Mouse (Mus musculus) heart, embryonic 14.5 days (tissue): Measurements from ENCODE around the gene Gxylt2. TPM values are rescaled to one million over a fixed set of nuclear protein-coding genes. Genes with fewer than 3 reads are reported as not detected.

Source experiments
- ATAC-seq: fragments of 200-750 bp; cut with Nextera tagmentation; 2 replicates; pipeline ENCODE4 v1.8.0; 2017; ENCODE audit warnings: low read depth, moderate TSS enrichment; ENCODE audit not compliant: insufficient number of reproducible peaks, insufficient read depth, low FRiP score
- H3K27ac ChIP-seq, 2 experiments: fragments of 200-500 bp in 1 of 2; fragments of 300-500 bp in 1 of 2; sonication (generic) in 1 of 2; replicated peaks in 1 of 2; 2 replicates each; pipeline ENCODE4 v1.5.1; 2012 to 2014; ENCODE audit warnings: low read depth in 2 of 2, low read length in 2 of 2, control low read depth in 1 of 2, mild to moderate bottlenecking in 1 of 2, mixed read lengths in 1 of 2; ENCODE audit not compliant: control insufficient read depth in 1 of 2, insufficient read depth in 1 of 2
- H3K27me3 ChIP-seq: fragments of 300-500 bp; sonication (generic); 2 replicates; pipeline ENCODE4 v1.6.1; 2014; ENCODE audit warnings: mild to moderate bottlenecking, low read length, control low read depth; ENCODE audit not compliant: control insufficient read depth, insufficient read depth
- H3K36me3 ChIP-seq: fragments of 300-500 bp; sonication (generic); 2 replicates; pipeline ENCODE4 v1.6.1; 2014; ENCODE audit warnings: mild to moderate bottlenecking, control low read depth, low read length, mixed read lengths; ENCODE audit not compliant: control insufficient read depth, insufficient read depth
- H3K4me1 ChIP-seq, 2 experiments: fragments of 200-500 bp in 1 of 2; fragments of 300-500 bp in 1 of 2; sonication (generic) in 1 of 2; 2 replicates each; pipeline ENCODE4 v1.6.1; 2012 to 2014; ENCODE audit warnings: low read length in 2 of 2, control low read depth in 1 of 2, mixed read lengths in 1 of 2; ENCODE audit not compliant: control insufficient read depth in 2 of 2, insufficient read depth in 2 of 2
- H3K4me2 ChIP-seq: fragments of 300-500 bp; sonication (generic); 2 replicates; pipeline ENCODE4 v1.6.1; 2014; ENCODE audit warnings: mild to moderate bottlenecking, low read length
- H3K4me3 ChIP-seq, 2 experiments: fragments of 200-500 bp in 1 of 2; fragments of 300-500 bp in 1 of 2; sonication (generic) in 1 of 2; 2 replicates each; pipeline ENCODE4 v1.5.1; 2012 to 2014; ENCODE audit warnings: low read length in 2 of 2, mild to moderate bottlenecking in 2 of 2, control low read depth in 1 of 2, low read depth in 1 of 2, moderate library complexity in 1 of 2; ENCODE audit not compliant: control insufficient read depth in 1 of 2, insufficient read depth in 1 of 2
- H3K9ac ChIP-seq: fragments of 300-500 bp; sonication (generic); 2 replicates; pipeline ENCODE4 v1.6.1; 2014; ENCODE audit warnings: mild to moderate bottlenecking, low read length
- H3K9me3 ChIP-seq: fragments of 300-500 bp; sonication (generic); 2 replicates; pipeline ENCODE4 v1.6.1; 2016; ENCODE audit warnings: low read length, control low read depth; ENCODE audit not compliant: control insufficient read depth
- WGBS: fragments of 180-500 bp; shearing (Covaris S2); extraction: QIAGEN DNeasy Blood & Tissue Kit; methylation state at CpG from one replicate; pipeline ENCODE4 v1.1.7; 2014; 5-methylcytosine and 5-hydroxymethylcytosine counted together
- polyA plus RNA-seq: library from polyadenylated mRNA; unstranded; fragments of >200 nt; fragmentation: Nextera tagmentation; extraction: Ambion mirVana; gene quantifications from 2 replicates; pipeline ENCODE4 v1.2.1, GENCODE M21; 2014

Gene Gxylt2
- polyA plus RNA-seq, 1 experiment from 2014 or later = 4.2 TPM

- H3K27ac ChIP-seq = no peak overlapping the region
- ATAC-seq = no peak
- WGBS = 51% methylated on average over 3 of the region's 3 CpGs
Measured at GRCm38 (mm10) chr6:100811731-100812130, 107.2 kb downstream of the Gxylt2 start.

GRCm38 (mm10) chr6:100821367-100821766 is 116.8 kb downstream of the Gxylt2 start:
- Histone ChIP-seq H3K27me3 (no peaks in the 10 kb centered on the region), H3K36me3 (no peaks in the 10 kb centered on the region), H3K9ac (no peak overlapping the region), H3K27ac (no peak overlapping the region), H3K4me2 (no peak overlapping the region), H3K4me1 (peaks cover 0 to 3% of the 10 kb centered on the region in 2 experiments; a peak in 3 of 4 replicates), H3K4me3 (no peak overlapping the region), H3K9me3 (no peaks in the 10 kb centered on the region)
- ATAC-seq = no peak
- 71% methylated on average over 2 of the region's 2 CpGs for WGBS

More at GRCm38 (mm10) chr6:100811731-100812130, 107.2 kb downstream of the Gxylt2 start:
- Histone ChIP-seq H3K4me1 (no peaks in the 10 kb centered on the region), H3K4me2 (no peak overlapping the region), H3K36me3 (no peaks in the 10 kb centered on the region), H3K9ac (no peak overlapping the region), H3K9me3 (no peaks in the 10 kb centered on the region), H3K27me3 (no peaks in the 10 kb centered on the region), H3K4me3 (no peak overlapping the region)

- H3K9me3 ChIP-seq = no peaks in the 10 kb centered on the region
- 84% methylated on average over 1 of the region's 1 CpGs for whole genome bisulfite sequencing
- ATAC-seq = no peak
Measured at GRCm38 (mm10) chr6:100823356-100823755, 118.8 kb downstream of the Gxylt2 start.

GRCm38 (mm10) chr6:100824381-100824965 is 119.9 kb downstream of the Gxylt2 start:
- Histone ChIP-seq H3K36me3 (no peaks in the 10 kb centered on the region), H3K4me2 (no peak overlapping the region), H3K4me1 (peaks cover 0 to 3% of the 10 kb centered on the region in 2 experiments; a peak in 3 of 4 replicates), H3K27me3 (no peaks in the 10 kb centered on the region), H3K27ac (no peak overlapping the region), H3K9ac (no peak overlapping the region), H3K4me3 (no peak overlapping the region), H3K9me3 (no peaks in the 10 kb centered on the region)
- WGBS = 31% methylated on average over 7 of the region's 7 CpGs
- ATAC-seq = no peak

More at GRCm38 (mm10) chr6:100823356-100823755, 118.8 kb downstream of the Gxylt2 start:
- no peak overlapping the region for H3K4me2 ChIP-seq
- peaks cover 0 to 3% of the 10 kb centered on the region in 2 experiments; a peak in 3 of 4 replicates for H3K4me1 ChIP-seq
- H3K36me3 ChIP-seq = no peaks in the 10 kb centered on the region
- H3K27me3 ChIP-seq = no peaks in the 10 kb centered on the region
- no peak overlapping the region for H3K9ac ChIP-seq
- no peak overlapping the region for H3K4me3 ChIP-seq
- H3K27ac ChIP-seq = no peak overlapping the region

- ATAC-seq = no peak
- WGBS = 83% methylated on average over 6 of the region's 6 CpGs
- Histone ChIP-seq H3K4me3 (no peak overlapping the region), H3K36me3 (no peaks in the 10 kb centered on the region), H3K27ac (no peak overlapping the region), H3K4me2 (no peak overlapping the region), H3K9ac (no peak overlapping the region), H3K9me3 (no peaks in the 10 kb centered on the region), H3K4me1 (peaks cover 0 to 3% of the 10 kb centered on the region in 2 experiments; a peak in 3 of 4 replicates), H3K27me3 (no peaks in the 10 kb centered on the region)
Measured at GRCm38 (mm10) chr6:100826046-100826445, 121.5 kb downstream of the Gxylt2 start.

- H3K27ac ChIP-seq = no peak overlapping the region
- H3K27me3 ChIP-seq = no peaks in the 10 kb centered on the region
- no peaks in the 10 kb centered on the region for H3K9me3 ChIP-seq
- no peak overlapping the region for H3K9ac ChIP-seq
- no peaks in the 10 kb centered on the region for H3K36me3 ChIP-seq
- H3K4me3 ChIP-seq = no peak overlapping the region
- no peak for ATAC-seq
- 87% methylated on average over 6 of the region's 7 CpGs for WGBS
- H3K4me1 ChIP-seq = peaks cover 0 to 3% of the 10 kb centered on the region in 2 experiments; a peak in 3 of 4 replicates
- H3K4me2 ChIP-seq = no peak overlapping the region
Measured at GRCm38 (mm10) chr6:100828565-100828964, 124.0 kb downstream of the Gxylt2 start.

- Histone ChIP-seq H3K4me2 (no peak overlapping the region), H3K27ac (no peak overlapping the region), H3K4me1 (peaks cover 0 to 4% of the 10 kb centered on the region in 2 experiments; a peak in 1 of 4 replicates), H3K4me3 (no peak overlapping the region), H3K9me3 (no peaks in the 10 kb centered on the region), H3K9ac (no peak overlapping the region), H3K36me3 (no peaks in the 10 kb centered on the region), H3K27me3 (no peaks in the 10 kb centered on the region)
- 82% methylated on average over 5 of the region's 5 CpGs for WGBS
- no peak for ATAC-seq
Measured at GRCm38 (mm10) chr6:100829770-100830169, 125.2 kb downstream of the Gxylt2 start.

- WGBS = 67% methylated on average over 3 of the region's 3 CpGs
- H3K9me3 ChIP-seq = no peaks in the 10 kb centered on the region
- H3K4me2 ChIP-seq = no peak overlapping the region
- peaks cover 0 to 11% of the 10 kb centered on the region in 2 experiments; a peak in 1 of 4 replicates for H3K4me1 ChIP-seq
- peaks cover 11% of the 10 kb centered on the region for H3K36me3 ChIP-seq
- no peak overlapping the region for H3K4me3 ChIP-seq
- H3K27ac ChIP-seq = no peak overlapping the region
- ATAC-seq = no peak
- no peaks in the 10 kb centered on the region for H3K27me3 ChIP-seq
- H3K9ac ChIP-seq = no peak overlapping the region
Measured at GRCm38 (mm10) chr6:100831188-100831587, 126.7 kb downstream of the Gxylt2 start.
